Comparison of ENCODE assay signal across 8 mouse cellular contexts in genomic region chr19:47253053-47253628, GRCm38 (mm10).
DNase-seq lines count a peak whose midpoint lies in the region; ATAC-seq and TF ChIP-seq lines count a peak whose summit lies in the region.

No protein-coding gene starts in this region.

- H3K4me1 ChIP-seq in hindbrain, embryonic 16.5 days (ENCODE audit: control insufficient read depth, insufficient read depth, low read depth, low read length): peaks cover 7% of the 10 kb centered on the region

- 4% methylated on average over 88 of the region's 90 CpGs for WGBS in hindbrain, embryonic 16.5 days

- peak; percentile 43; the same call in 1 of the 2 replicates for ATAC-seq in hindbrain, embryonic 16.5 days

- H3K9me3 ChIP-seq in hindbrain, embryonic 16.5 days (ENCODE audit: control insufficient read depth, low read length): no peaks in the 10 kb centered on the region

- H3K27me3 ChIP-seq in hindbrain, embryonic 16.5 days (replicated peaks; ENCODE audit: control insufficient read depth, insufficient read depth, low read length): peaks cover 18% of the 10 kb centered on the region

- H3K9ac ChIP-seq in hindbrain, embryonic 16.5 days (ENCODE audit: low read depth, low read length): peak overlapping the region; percentile 48

- no peaks in the 10 kb centered on the region for H3K36me3 ChIP-seq in hindbrain, embryonic 16.5 days (ENCODE audit: control insufficient read depth, insufficient read depth, low read length)

- peak; percentile 27; the same call in 1 of the 2 replicates for TF ChIP-seq CTCF in layer of hippocampus, adult 2 months (conservative IDR thresholded peaks at IDR 0.05)

- peak overlapping the region; percentile 57 for H3K4me2 ChIP-seq in hindbrain, embryonic 16.5 days (ENCODE audit: low read length)

- peak overlapping the region; percentile 19; the same call in 1 of the 2 replicates for H3K4me3 ChIP-seq in layer of hippocampus, adult 2 months
- H3K4me3 ChIP-seq in hindbrain, embryonic 16.5 days (ENCODE audit: low read length): peak overlapping the region; percentile 39

- no peak for DNase-seq in layer of hippocampus, adult 2 months (ENCODE audit: low spot score in 2 of 2)
- no peak for DNase-seq in layer of hippocampus, adult 8-10 months (ENCODE audit: low spot score in 2 of 2)
- peak; percentile 23 for DNase-seq in embryo, embryonic 9.5 days (ENCODE audit: extremely low spot score)
- peak; percentile 40 for DNase-seq in neural tube, embryonic 10.5 days (ENCODE audit: extremely low spot score, low spot score)
- no peak for DNase-seq in frontal cortex, postnatal 10 days (ENCODE audit: low spot score in 2 of 2)
- DNase-seq in layer of hippocampus, adult 9-10 months (ENCODE audit: low spot score): no peak
- DNase-seq in lung, postnatal 10 days: no peak

- no peak overlapping the region for H3K27ac ChIP-seq in layer of hippocampus, adult 2 months
- no peak overlapping the region for H3K27ac ChIP-seq in hindbrain, embryonic 16.5 days (ENCODE audit: low read depth, low read length)

Comparison
In these comparisons a context has a peak if more than half of its experiments do, and no peak if none do; other contexts are left out.
1. DNase-seq: peak in embryo, embryonic 9.5 days (single experiment) and neural tube, embryonic 10.5 days (single experiment); none in layer of hippocampus, adult 2 months (0 of 2), layer of hippocampus, adult 8-10 months (0 of 2), frontal cortex, postnatal 10 days (0 of 2), layer of hippocampus, adult 9-10 months (single experiment) and lung, postnatal 10 days (single experiment).